Mouse (Mus musculus) heart, embryonic 13.5 days (tissue): ENCODE measurements at regions not wholly inside any gene's neighbourhood (a gene's known extent, or its start where the extent isn't known, plus 50 kb on each side); places are given as distances from the start of the nearest gene placed in this dataset.

Experiments
- ATAC-seq: fragments of 200-750 bp; cut with Nextera tagmentation; 2 replicates; pipeline ENCODE4 v1.8.0; 2017; ENCODE audit warnings: moderate TSS enrichment; ENCODE audit not compliant: insufficient number of reproducible peaks, low FRiP score, low TSS enrichment; ENCODE audit errors: extremely low read depth
- H3K27ac ChIP-seq: fragments of 300-500 bp; sonication (generic); replicated peaks from 2 replicates; pipeline ENCODE4 v1.5.1; 2015; ENCODE audit warnings: moderate library complexity, mild to moderate bottlenecking, inconsistent platforms
- H3K27me3 ChIP-seq: fragments of 300-500 bp; sonication (generic); replicated peaks from 2 replicates; pipeline ENCODE4 v1.6.1; 2015; ENCODE audit warnings: mild to moderate bottlenecking, inconsistent platforms
- H3K36me3 ChIP-seq: fragments of 300-500 bp; sonication (generic); 2 replicates; pipeline ENCODE4 v1.6.1; 2015; ENCODE audit warnings: mild to moderate bottlenecking, inconsistent platforms
- H3K4me1 ChIP-seq: fragments of 300-500 bp; sonication (generic); 2 replicates; pipeline ENCODE4 v1.6.1; 2015; ENCODE audit warnings: inconsistent platforms
- H3K4me2 ChIP-seq: fragments of 300-500 bp; sonication (generic); 2 replicates; pipeline ENCODE4 v1.6.1; 2015; ENCODE audit warnings: inconsistent platforms, mild to moderate bottlenecking, moderate library complexity
- H3K4me3 ChIP-seq: fragments of 300-500 bp; sonication (generic); 2 replicates; pipeline ENCODE4 v1.5.1; 2015; ENCODE audit warnings: moderate library complexity, mild to moderate bottlenecking, inconsistent platforms
- H3K9ac ChIP-seq: fragments of 300-500 bp; sonication (generic); 2 replicates; pipeline ENCODE4 v1.6.1; 2015; ENCODE audit warnings: inconsistent platforms, mild to moderate bottlenecking, moderate library complexity
- H3K9me3 ChIP-seq: fragments of 300-500 bp; sonication (generic); 2 replicates; pipeline ENCODE4 v1.6.1; 2016; ENCODE audit warnings: inconsistent platforms
- WGBS: fragments of 180-500 bp; shearing (Covaris S2); methylation state at CpG from one replicate; pipeline ENCODE4 v1.1.7; 2015; ENCODE audit warnings: mixed read lengths; 5-methylcytosine and 5-hydroxymethylcytosine counted together

GRCm38 (mm10) chr1:130309746-130310145 is 113.1 kb downstream of the Cd55b start:
- Histone ChIP-seq H3K4me1 (no peaks in the 10 kb centered on the region), H3K9ac (no peak overlapping the region), H3K36me3 (no peaks in the 10 kb centered on the region), H3K9me3 (no peaks in the 10 kb centered on the region), H3K4me3 (no peak overlapping the region), H3K27me3 (no peaks in the 10 kb centered on the region), H3K4me2 (no peak overlapping the region), H3K27ac (no peak overlapping the region)
- no peak for ATAC-seq
- WGBS: 68% methylated on average over 2 of the region's 2 CpGs

- no peaks in the 10 kb centered on the region for H3K9me3 ChIP-seq
- no peak overlapping the region for H3K4me3 ChIP-seq
- H3K9ac ChIP-seq: no peak overlapping the region
- H3K27ac ChIP-seq: no peak overlapping the region
- H3K4me1 ChIP-seq: peaks cover 27% of the 10 kb centered on the region
- ATAC-seq: no peak
- no peaks in the 10 kb centered on the region for H3K27me3 ChIP-seq
- no peaks in the 10 kb centered on the region for H3K36me3 ChIP-seq
- H3K4me2 ChIP-seq: no peak overlapping the region
- 61% methylated on average over 11 of the region's 11 CpGs for WGBS
Measured at GRCm38 (mm10) chr1:130301828-130302386, 120.9 kb downstream of the Cd55b start.

GRCm38 (mm10) chr1:130300065-130300815 is 122.6 kb downstream of the Cd55b start:
- peak overlapping the region; percentile 68 for H3K4me2 ChIP-seq
- H3K9ac ChIP-seq: peak overlapping the region; percentile 65
- WGBS: 7% methylated on average over 13 of the region's 13 CpGs
- no peaks in the 10 kb centered on the region for H3K27me3 ChIP-seq
- H3K4me3 ChIP-seq: peak overlapping the region; percentile 43
- no peaks in the 10 kb centered on the region for H3K36me3 ChIP-seq
- H3K27ac ChIP-seq: peak overlapping the region; percentile 74
- peaks cover 27% of the 10 kb centered on the region for H3K4me1 ChIP-seq
- no peaks in the 10 kb centered on the region for H3K9me3 ChIP-seq
- peak; percentile 54; the same call in 1 of the 2 replicates for ATAC-seq

GRCm38 (mm10) chr1:130299641-130300040 is 123.2 kb downstream of the Cd55b start:
- no peaks in the 10 kb centered on the region for H3K9me3 ChIP-seq
- no peaks in the 10 kb centered on the region for H3K36me3 ChIP-seq
- ATAC-seq: no peak
- WGBS: 10% methylated on average over 4 of the region's 4 CpGs
- peak overlapping the region; percentile 43 for H3K4me3 ChIP-seq
- peak overlapping the region; percentile 65 for H3K9ac ChIP-seq
- peak overlapping the region; percentile 68 for H3K4me2 ChIP-seq
- peaks cover 27% of the 10 kb centered on the region for H3K4me1 ChIP-seq
- H3K27me3 ChIP-seq: no peaks in the 10 kb centered on the region
- H3K27ac ChIP-seq: peak overlapping the region; percentile 74

GRCm38 (mm10) chr1:130299069-130299468 is 123.7 kb downstream of the Cd55b start:
- no peak overlapping the region for H3K4me3 ChIP-seq
- no peak overlapping the region for H3K9ac ChIP-seq
- no peaks in the 10 kb centered on the region for H3K9me3 ChIP-seq
- H3K27me3 ChIP-seq: no peaks in the 10 kb centered on the region
- ATAC-seq: no peak
- WGBS: 40% methylated on average over 3 of the region's 3 CpGs
- H3K4me2 ChIP-seq: no peak overlapping the region
- peaks cover 27% of the 10 kb centered on the region for H3K4me1 ChIP-seq
- no peaks in the 10 kb centered on the region for H3K36me3 ChIP-seq
- H3K27ac ChIP-seq: no peak overlapping the region

- peaks cover 27% of the 10 kb centered on the region for H3K4me1 ChIP-seq
- H3K9ac ChIP-seq: no peak overlapping the region
- H3K36me3 ChIP-seq: no peaks in the 10 kb centered on the region
- 68% methylated on average over 1 of the region's 1 CpGs for whole genome bisulfite sequencing
- H3K27me3 ChIP-seq: no peaks in the 10 kb centered on the region
- no peaks in the 10 kb centered on the region for H3K9me3 ChIP-seq
- no peak overlapping the region for H3K4me2 ChIP-seq
- no peak overlapping the region for H3K27ac ChIP-seq
- H3K4me3 ChIP-seq: no peak overlapping the region
- ATAC-seq: no peak
Measured at GRCm38 (mm10) chr1:130298636-130299035, 124.2 kb downstream of the Cd55b start.

GRCm38 (mm10) chr1:130297471-130297870 is 125.3 kb downstream of the Cd55b start:
- Histone ChIP-seq H3K4me2 (no peak overlapping the region), H3K27ac (no peak overlapping the region), H3K27me3 (no peaks in the 10 kb centered on the region), H3K9me3 (no peaks in the 10 kb centered on the region; the same call in 1 of the 2 replicates), H3K36me3 (no peaks in the 10 kb centered on the region), H3K4me1 (peaks cover 27% of the 10 kb centered on the region), H3K9ac (no peak overlapping the region), H3K4me3 (no peak overlapping the region)
- no peak for ATAC-seq
- WGBS: 61% methylated on average over 2 of the region's 2 CpGs

GRCm38 (mm10) chr1:130285882-130286281 is 136.9 kb downstream of the Cd55b start:
- Histone ChIP-seq H3K36me3 (no peaks in the 10 kb centered on the region), H3K4me1 (no peaks in the 10 kb centered on the region), H3K4me2 (no peak overlapping the region), H3K27ac (no peak overlapping the region), H3K27me3 (no peaks in the 10 kb centered on the region), H3K9me3 (no peaks in the 10 kb centered on the region), H3K9ac (no peak overlapping the region), H3K4me3 (no peak overlapping the region)
- ATAC-seq: no peak
- WGBS: 77% methylated on average over 6 of the region's 6 CpGs

- Histone ChIP-seq H3K9ac (no peak overlapping the region), H3K27ac (no peak overlapping the region), H3K36me3 (no peaks in the 10 kb centered on the region), H3K4me3 (no peak overlapping the region), H3K4me1 (no peaks in the 10 kb centered on the region), H3K4me2 (no peak overlapping the region), H3K9me3 (peaks cover 6% of the 10 kb centered on the region; the same call in 1 of the 2 replicates), H3K27me3 (no peaks in the 10 kb centered on the region)
- 34% methylated on average over 3 of the region's 3 CpGs for WGBS
- no peak for ATAC-seq
Measured at GRCm38 (mm10) chr1:130282153-130282552, 140.7 kb downstream of the Cd55b start.

GRCm38 (mm10) chr1:130279180-130279579 is 143.6 kb downstream of the Cd55b start:
- H3K27ac ChIP-seq: no peak overlapping the region
- H3K4me2 ChIP-seq: no peak overlapping the region
- no peaks in the 10 kb centered on the region for H3K36me3 ChIP-seq
- ATAC-seq: no peak
- no peak overlapping the region for H3K4me3 ChIP-seq
- H3K27me3 ChIP-seq: no peaks in the 10 kb centered on the region; the same call in 1 of the 2 replicates
- H3K9ac ChIP-seq: no peak overlapping the region
- peaks cover 6% of the 10 kb centered on the region; the same call in 1 of the 2 replicates for H3K9me3 ChIP-seq
- peaks cover 5% of the 10 kb centered on the region; the same call in 1 of the 2 replicates for H3K4me1 ChIP-seq

GRCm38 (mm10) chr1:130278000-130278536 is 144.7 kb downstream of the Cd55b start:
- no peaks in the 10 kb centered on the region for H3K36me3 ChIP-seq
- no peak overlapping the region for H3K27ac ChIP-seq
- no peak overlapping the region for H3K9ac ChIP-seq
- peaks cover 6% of the 10 kb centered on the region; the same call in 1 of the 2 replicates for H3K9me3 ChIP-seq
- H3K4me1 ChIP-seq: peaks cover 5% of the 10 kb centered on the region; the same call in 1 of the 2 replicates
- no peak overlapping the region for H3K4me3 ChIP-seq
- ATAC-seq: no peak
- no peaks in the 10 kb centered on the region; the same call in 1 of the 2 replicates for H3K27me3 ChIP-seq
- H3K4me2 ChIP-seq: no peak overlapping the region
